Mouse (Mus musculus): ENCODE measurements around the gene Fat4. TPM values are rescaled to one million over a fixed set of nuclear protein-coding genes. Genes with fewer than 3 reads are reported as not detected.

The Fat4 gene
- total and polyA plus RNA-seq, 3 experiments = not detected

DNA sequence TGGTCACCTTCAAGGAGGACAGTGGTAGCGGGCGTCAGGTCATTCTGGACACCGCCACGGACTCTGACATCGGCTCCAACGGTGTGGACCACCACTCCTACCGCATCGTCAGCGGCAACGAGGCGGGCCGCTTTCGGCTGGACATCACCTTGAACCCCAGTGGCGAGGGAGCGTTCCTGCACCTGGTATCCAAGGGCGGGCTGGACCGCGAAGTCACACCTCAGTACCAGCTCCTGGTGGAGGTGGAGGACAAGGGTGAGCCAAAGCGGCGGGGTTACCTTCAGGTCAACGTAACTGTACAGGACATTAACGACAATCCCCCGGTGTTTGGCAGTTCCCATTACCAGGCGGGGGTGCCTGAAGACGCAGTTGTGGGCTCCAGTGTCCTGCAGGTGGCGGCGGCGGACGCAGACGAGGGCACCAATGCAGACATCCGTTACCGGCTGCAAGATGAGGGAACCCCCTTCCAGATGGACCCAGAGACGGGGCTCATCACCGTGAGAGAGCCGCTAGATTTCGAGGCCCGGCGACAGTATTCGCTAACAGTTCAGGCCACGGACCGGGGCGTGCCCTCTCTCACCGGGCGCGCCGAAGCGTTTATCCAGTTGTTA, 746 bp downstream of the Fat4 start (continued):
- TF ChIP-seq NELFE (IDR thresholded peaks at IDR 0.05; ENCODE audit: low read depth, low read length) = no peak
- no peak for TF ChIP-seq SMC3 (IDR thresholded peaks at IDR 0.05; ENCODE audit: low read depth, low read length)
- TF ChIP-seq MAX (IDR thresholded peaks at IDR 0.05; ENCODE audit: low read length) = no peak
- no peak for TF ChIP-seq TBP (IDR thresholded peaks at IDR 0.05; ENCODE audit: low read depth, low read length)

DNA sequence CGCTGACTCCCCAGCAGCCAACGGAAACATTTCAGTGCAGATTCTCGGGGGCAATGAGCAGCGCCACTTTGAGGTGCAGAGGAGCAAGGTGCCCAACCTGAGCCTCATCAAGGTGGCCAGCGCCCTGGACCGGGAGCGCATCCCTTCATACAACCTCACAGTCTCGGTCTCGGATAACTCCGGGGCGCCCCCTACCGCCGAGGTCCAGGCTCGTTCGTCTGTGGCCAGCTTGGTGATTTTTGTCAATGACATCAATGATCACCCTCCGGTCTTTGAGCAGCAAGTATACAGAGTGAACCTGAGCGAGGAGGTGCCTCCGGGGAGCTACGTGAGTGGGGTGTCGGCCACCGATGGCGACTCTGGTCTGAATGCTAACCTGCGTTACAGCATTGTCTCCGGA, 1.4 kb downstream of the Fat4 start:
- H3K27ac ChIP-seq (ENCODE audit: control insufficient read depth, low read depth, low read length) = no peak overlapping the region
- H3K4me3 ChIP-seq (ENCODE audit: control insufficient read depth in 1 of 2, insufficient read depth in 1 of 2, low read depth in 2 of 2, low read length in 2 of 2) = no peak overlapping the region
- no peak for DNase-seq (ENCODE audit: low read depth, low spot score)
- no peaks in the 10 kb centered on the region for H3K9me3 ChIP-seq (replicated peaks; ENCODE audit: insufficient read depth, low read length)
- no peaks in the 10 kb centered on the region for H3K79me2 ChIP-seq (ENCODE audit: control insufficient read depth, insufficient read depth, low read length, poor library complexity)
- H3K4me1 ChIP-seq (ENCODE audit: control insufficient read depth in 1 of 2, insufficient read depth in 2 of 2, low read length in 2 of 2) = no peaks in the 10 kb centered on the region
- no peaks in the 10 kb centered on the region for H3K36me3 ChIP-seq (ENCODE audit: control insufficient read depth in 1 of 2, insufficient read depth in 2 of 2, low read length in 2 of 2)
- no peak for TF ChIP-seq MAZ (IDR thresholded peaks at IDR 0.05; ENCODE audit: low read depth, low read length)
- TF ChIP-seq MYC (IDR thresholded peaks at IDR 0.05; ENCODE audit: low read depth, low read length) = no peak
- no peak for TF ChIP-seq KAT2A (conservative IDR thresholded peaks at IDR 0.05; ENCODE audit: low read depth, low read length)
- TF ChIP-seq SMC3 (IDR thresholded peaks at IDR 0.05; ENCODE audit: low read depth, low read length) = no peak
- no peak for TF ChIP-seq RAD21 (IDR thresholded peaks at IDR 0.05; ENCODE audit: low read depth, low read length)
- no peak for TF ChIP-seq EP300 (IDR thresholded peaks at IDR 0.05; ENCODE audit: low read depth in 1 of 2, low read length in 2 of 2)
- no peak for TF ChIP-seq CHD1 (IDR thresholded peaks at IDR 0.05; ENCODE audit: low read depth, low read length)
- TF ChIP-seq GABPA (IDR thresholded peaks at IDR 0.05; ENCODE audit: low read depth, low read length) = no peak
- TF ChIP-seq ZKSCAN1 (IDR thresholded peaks at IDR 0.05; ENCODE audit: low read depth, low read length) = no peak
- TF ChIP-seq ZNF384 (IDR thresholded peaks at IDR 0.05; ENCODE audit: low read depth, low read length) = no peak
- TF ChIP-seq CHD2 (IDR thresholded peaks at IDR 0.05; ENCODE audit: low read length) = no peak
- TF ChIP-seq USF1 (IDR thresholded peaks at IDR 0.05; ENCODE audit: low read depth, low read length) = no peak
- no peak for TF ChIP-seq E2F4 (IDR thresholded peaks at IDR 0.05; ENCODE audit: borderline replicate concordance, low read depth, low read length)
- TF ChIP-seq ZC3H11A (IDR thresholded peaks at IDR 0.05; ENCODE audit: low read depth, low read length) = no peak
- TF ChIP-seq USF2 (IDR thresholded peaks at IDR 0.05; ENCODE audit: borderline replicate concordance in 1 of 2, insufficient read depth in 1 of 2, low read depth in 1 of 2, low read length in 2 of 2) = no peak
- TF ChIP-seq MAFK (IDR thresholded peaks at IDR 0.05; ENCODE audit: borderline replicate concordance, low read depth, low read length) = no peak
- TF ChIP-seq MEF2A (IDR thresholded peaks at IDR 0.05; ENCODE audit: extremely low read depth, insufficient replicate concordance, low read depth, low read length, poor library complexity, severe bottlenecking) = no peak
- H3K9ac ChIP-seq (ENCODE audit: control insufficient read depth, low read depth, low read length, poor library complexity, severe bottlenecking) = no peak overlapping the region
- H3K27me3 ChIP-seq (ENCODE audit: control insufficient read depth in 1 of 2, insufficient read depth in 2 of 2, low read length in 2 of 2) = no peaks in the 10 kb centered on the region
